Comparison of ENCODE assay signal across 8 mouse cellular contexts in genomic region chr9:20898511-20899073, GRCm38 (mm10). TPM values are rescaled to one million over a fixed set of nuclear protein-coding genes. Genes with fewer than 3 reads are reported as not detected.
A peak's percentile ranks its signal among the peaks of the same experiment; 100 is the strongest.
DNase-seq lines count a peak whose midpoint lies in the region; ATAC-seq and TF ChIP-seq lines count a peak whose summit lies in the region.

Eif3g (minus strand) TSS chr9:20898623.

- peak within 1 kb of the TSS; percentile 74 for H3K4me3 ChIP-seq in cortical plate, adult 2 months (ENCODE audit: insufficient read depth, low read length)
- H3K4me3 ChIP-seq in hindbrain, postnatal 0 days (ENCODE audit: low read length): peak within 1 kb of the TSS; percentile 91

- peak within 1 kb of the TSS; percentile 85 for H3K9ac ChIP-seq in hindbrain, postnatal 0 days (replicated peaks; ENCODE audit: low read length)

- peak; percentile 77 for TF ChIP-seq CTCF in cortical plate, adult 2 months (IDR thresholded peaks at IDR 0.05; ENCODE audit: extremely low read depth, insufficient read depth, low read length)
- peak; percentile 96 for TF ChIP-seq CTCF in hindbrain, postnatal 0 days (IDR thresholded peaks at IDR 0.05; ENCODE audit: low read depth)

- peak within 1 kb of the TSS; percentile 99 for H3K4me2 ChIP-seq in hindbrain, postnatal 0 days (ENCODE audit: low read depth, low read length)

- ATAC-seq in hindbrain, postnatal 0 days: peak; percentile 88

- peaks cover 24% of the 10 kb centered on the region for H3K36me3 ChIP-seq in hindbrain, postnatal 0 days (ENCODE audit: insufficient read depth, low read length)

- WGBS in hindbrain, postnatal 0 days: 7% methylated on average over 34 of the region's 34 CpGs

- TF ChIP-seq POLR2A in cortical plate, adult 2 months (IDR thresholded peaks at IDR 0.05; ENCODE audit: extremely low read depth, insufficient read depth, low read length): peak; percentile 63; the same call in 1 of the 2 replicates

- intact Hi-C loops in left cerebral cortex, postnatal 25 days (cut with DNase I): loop anchor here (1.0 to 2.0 kb wide), 2 partner anchors 104 to 233 kb away; partner anchors contain the start of genes Mrpl4 and Tyk2

- no peak within 1 kb of the TSS for H3K27ac ChIP-seq in cortical plate, adult 2 months (ENCODE audit: insufficient read depth, low read length)
- peak within 1 kb of the TSS; percentile 78; the same call in 1 of the 2 replicates for H3K27ac ChIP-seq in hindbrain, postnatal 0 days

- peaks cover 7% of the 10 kb centered on the region; the same call in 1 of the 2 replicates for H3K4me1 ChIP-seq in cortical plate, adult 2 months (ENCODE audit: control insufficient read depth, insufficient read depth, low read length)
- H3K4me1 ChIP-seq in hindbrain, postnatal 0 days (ENCODE audit: insufficient read depth, low read length): peaks cover 6% of the 10 kb centered on the region; the same call in 1 of the 2 replicates

- H3K27me3 ChIP-seq in hindbrain, postnatal 0 days (ENCODE audit: insufficient read depth, low read length): no peaks in the 10 kb centered on the region

- peak; percentile 91 to 93 for DNase-seq in adrenal gland, adult 18-20 months (ENCODE audit: low spot score in 2 of 2)
- DNase-seq in gastrocnemius, adult 8-10 months (ENCODE audit: low spot score in 2 of 2): peak; percentile 70 to 77
- peak; percentile 92 for DNase-seq in hindbrain, postnatal 0 days (ENCODE audit: low spot score)
- DNase-seq in left cerebral cortex, postnatal 25 days (ENCODE audit: low spot score in 2 of 2): peak; percentile 80 to 81
- peak; percentile 89 for DNase-seq in mesoderm, embryonic 11.5 days (ENCODE audit: low read depth, low spot score)
- peak; percentile 83 for DNase-seq in right cerebral cortex, postnatal 25 days
- peak; percentile 75 to 85 for DNase-seq in urinary bladder, postnatal 36 days (ENCODE audit: low spot score in 2 of 2)

- H3K9me3 ChIP-seq in hindbrain, postnatal 0 days (ENCODE audit: low read length): no peaks in the 10 kb centered on the region

RNA-seq across cellular contexts. Expression of gene Eif3g, which starts in this region (rescaled TPM):
- 100 to 1,000 TPM; 156 to 162 TPM for total RNA-seq in adrenal gland, adult 18-20 months (2021)
- polyA plus RNA-seq in cortical plate, adult 2 months (2012; rRNA removed): 114 and 115 TPM in 2 replicates
- total RNA-seq in gastrocnemius, adult 8-10 months (2022): 100 to 1,000 TPM in 3 of 4 experiments, 10 to 100 TPM in 1; 95.7 to 105 (median 102) TPM
- total RNA-seq in hindbrain, postnatal 0 days (2014; rRNA removed): 76.1 and 79.5 TPM in 2 replicates
- polyA plus RNA-seq in hindbrain, postnatal 0 days (2015; fragmentation: Nextera tagmentation; extraction: Ambion mirVana): 225 and 236 TPM in 2 replicates
- total RNA-seq in left cerebral cortex, postnatal 25 days (2021): 100 to 1,000 TPM; 113 to 123 TPM
